Mouse (Mus musculus): ENCODE data around the gene Phf14.

The Phf14 gene

GRCm38 (mm10) chr6:12089439-12089992 is 181.9 kb downstream of the Phf14 start:
- DNase-seq (ENCODE audit: low read depth, low spot score): no peak

GRCm38 (mm10) chr6:12095716-12096115 is 188.1 kb downstream of the Phf14 start:
- DNase-seq (ENCODE audit: low read depth, low spot score): no peak

DNA sequence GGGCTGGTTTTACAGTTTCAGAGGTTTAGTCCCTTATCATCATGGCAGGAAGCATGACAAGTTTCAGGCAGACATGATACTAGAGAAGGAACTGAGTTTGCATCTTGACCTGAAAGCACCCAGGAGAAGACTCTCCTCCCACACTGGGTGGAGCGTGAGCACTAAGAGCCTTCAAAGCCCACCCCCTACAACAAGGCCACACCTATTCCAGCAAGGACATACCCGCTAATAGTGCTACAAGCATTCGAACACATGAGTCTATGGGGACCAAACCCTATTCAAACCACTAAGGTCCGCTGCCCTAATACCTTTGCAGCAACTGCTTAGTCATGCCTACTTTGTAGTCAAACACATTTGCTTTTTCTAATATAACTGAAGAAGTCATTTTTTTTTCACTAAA is 189.5 kb downstream of the Phf14 start:
- peak; percentile 73 for DNase-seq (ENCODE audit: low read depth, low spot score)

DNA sequence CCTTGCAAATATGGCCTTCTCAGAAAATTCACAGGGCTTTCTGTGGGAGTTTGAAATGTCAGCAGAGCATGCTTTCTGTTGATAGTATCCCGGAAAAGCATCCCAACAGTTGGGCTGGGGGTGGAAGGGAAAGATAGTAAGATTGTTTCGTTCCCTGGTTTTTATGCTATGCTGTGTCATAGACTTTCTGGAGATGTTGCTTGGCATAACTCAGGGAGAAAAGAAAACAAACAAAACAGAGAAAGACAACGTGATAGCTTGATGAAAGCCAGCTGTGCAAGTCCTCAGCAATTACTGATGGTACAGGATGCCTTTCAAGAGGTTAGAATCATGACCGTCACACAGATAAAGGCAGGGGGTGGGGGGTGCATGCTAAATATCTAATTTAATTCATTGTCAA is 197.5 kb downstream of the Phf14 start:
- no peak for DNase-seq (ENCODE audit: low read depth, low spot score)

DNA sequence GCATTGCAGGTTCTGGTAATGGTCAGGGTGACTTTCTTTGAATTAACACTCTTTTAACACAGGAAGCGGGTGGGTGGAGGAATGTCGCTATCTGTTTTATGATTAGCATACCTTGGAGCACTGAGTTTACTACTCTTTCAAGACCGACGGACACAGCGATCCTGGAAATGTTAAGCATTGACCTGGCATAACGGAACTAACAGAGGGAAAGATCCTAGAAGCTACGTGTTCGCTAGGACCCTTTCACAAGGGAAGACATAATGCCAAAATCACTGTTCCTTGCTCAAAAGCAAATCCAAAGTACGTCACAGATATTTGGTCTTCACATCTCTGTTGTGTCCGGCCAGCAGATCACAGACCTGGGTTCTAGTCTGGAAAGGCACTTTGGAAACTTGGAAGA is 199.7 kb downstream of the Phf14 start:
- DNase-seq (ENCODE audit: low read depth, low spot score): peak; percentile 87

DNA sequence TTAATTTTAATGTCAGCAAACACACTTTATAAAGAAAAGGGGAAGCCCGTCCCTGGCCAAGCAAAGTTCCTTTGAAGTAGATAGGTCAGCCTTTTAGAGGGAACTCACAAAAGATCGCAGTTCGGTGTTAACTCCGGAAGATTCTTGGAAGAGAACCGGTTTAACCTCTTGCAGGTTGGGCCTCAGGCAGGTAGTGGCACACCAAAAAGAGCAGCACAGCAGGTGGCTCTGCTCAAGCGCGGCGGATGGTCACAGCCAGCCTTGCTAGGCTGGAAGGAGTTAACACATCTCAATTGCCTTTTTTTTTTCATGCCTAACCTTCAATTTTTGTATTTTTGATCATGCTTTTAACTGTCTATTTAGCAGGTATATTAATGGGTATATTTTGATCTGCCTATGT is 200.2 kb downstream of the Phf14 start:
- peak; percentile 86 for DNase-seq (ENCODE audit: low read depth, low spot score)

DNA sequence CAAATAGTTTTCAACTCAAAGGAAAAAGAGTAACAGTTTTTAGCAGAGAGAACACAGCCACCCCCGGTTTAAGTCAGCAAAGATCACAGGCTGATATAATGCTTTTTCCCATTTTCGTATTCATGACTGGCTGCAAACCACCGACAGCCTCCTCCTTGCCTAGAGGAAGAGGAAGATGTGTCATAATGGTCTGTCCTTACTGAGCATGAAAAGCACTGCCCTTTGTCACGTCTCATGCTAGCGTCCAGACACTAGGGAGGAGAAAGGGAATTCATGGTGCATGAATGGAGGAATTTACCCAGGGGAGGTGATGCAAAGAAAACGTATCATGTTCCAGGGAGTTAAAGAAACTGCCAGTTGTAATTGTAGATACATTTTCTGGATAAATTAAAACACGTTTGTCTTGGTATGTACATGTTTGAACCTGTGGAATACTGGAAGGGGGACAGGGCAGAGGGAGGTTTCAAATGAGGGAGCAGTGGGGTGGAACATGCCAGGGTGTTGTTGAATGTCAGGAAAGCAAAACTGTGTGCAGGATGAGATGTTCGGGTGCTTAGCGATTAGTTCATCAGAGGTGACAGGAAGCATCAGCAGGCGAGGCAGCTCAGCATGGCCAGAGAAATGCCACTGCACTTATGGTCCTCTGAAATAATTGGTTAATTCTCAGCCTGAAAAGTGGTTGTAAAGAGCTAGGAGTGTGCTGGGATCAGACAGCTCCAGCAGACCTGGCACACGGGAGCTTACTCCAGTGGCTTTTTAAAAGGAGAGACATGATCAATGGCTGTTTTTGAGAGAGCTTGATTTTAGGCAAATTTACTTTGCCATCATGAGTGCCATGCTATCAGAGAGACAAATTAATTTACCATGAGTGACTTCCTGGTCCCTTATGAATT is 209.6 kb downstream of the Phf14 start:
- DNase-seq (ENCODE audit: low read depth, low spot score): no peak

DNA sequence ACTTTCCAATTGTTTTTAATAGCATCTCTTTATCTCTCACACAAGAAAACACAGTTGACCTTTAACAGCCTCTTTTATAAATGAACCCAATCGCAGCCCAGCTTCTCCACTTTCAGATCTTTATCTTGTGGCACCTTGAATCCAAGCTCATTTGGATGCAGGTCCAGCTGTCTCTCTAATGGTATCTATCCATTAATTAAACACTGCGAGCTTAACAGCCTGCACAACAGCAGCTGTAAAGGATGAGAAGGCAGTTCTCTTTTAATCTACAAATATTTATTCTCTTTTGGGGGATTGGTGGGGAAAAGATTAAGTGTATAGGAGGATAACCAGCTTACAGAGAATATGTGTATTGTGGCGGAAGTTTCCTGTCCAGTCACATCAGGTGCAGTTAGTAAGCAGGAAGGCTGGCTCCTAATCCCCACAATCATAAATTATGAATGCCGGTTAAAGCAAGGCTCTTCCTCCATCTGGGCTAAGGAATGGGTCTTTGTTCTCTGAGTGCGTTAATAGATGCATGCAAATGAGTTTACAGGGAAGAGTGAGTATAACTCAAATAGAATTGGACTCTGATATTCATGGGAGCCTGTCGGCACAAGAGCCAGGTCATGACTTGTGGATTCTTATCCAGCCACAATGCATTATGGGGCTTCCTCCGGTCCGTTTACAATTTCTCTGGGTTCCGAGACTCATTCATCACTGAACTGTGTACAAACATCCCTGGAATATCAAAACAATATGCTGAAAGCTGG is 210.4 kb downstream of the Phf14 start:
- DNase-seq (ENCODE audit: low read depth, low spot score): no peak

DNA sequence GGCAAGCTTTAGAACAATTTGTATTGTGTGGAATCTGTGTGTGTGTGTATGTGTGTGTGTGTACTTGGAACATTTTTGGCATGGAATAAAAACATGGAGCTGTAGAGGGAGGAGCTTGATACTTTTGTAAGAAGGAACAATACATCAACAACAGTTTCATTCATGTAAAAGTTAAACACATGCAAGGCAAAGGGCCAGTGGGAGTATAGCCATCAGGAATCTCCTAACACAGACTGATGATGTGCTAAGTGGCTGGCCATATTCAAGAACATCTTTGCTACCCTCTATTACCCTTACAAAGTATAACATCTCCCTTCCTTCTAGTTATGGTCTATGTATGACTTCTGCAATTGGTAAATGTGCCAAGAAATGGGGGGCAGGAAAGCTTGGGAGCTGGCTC is 215.2 kb downstream of the Phf14 start:
- no peak for DNase-seq (ENCODE audit: low read depth, low spot score)

- peak; percentile 87 for DNase-seq (ENCODE audit: low read depth, low spot score)
Measured at GRCm38 (mm10) chr6:12125031-12125803, 217.6 kb downstream of the Phf14 start.

DNA sequence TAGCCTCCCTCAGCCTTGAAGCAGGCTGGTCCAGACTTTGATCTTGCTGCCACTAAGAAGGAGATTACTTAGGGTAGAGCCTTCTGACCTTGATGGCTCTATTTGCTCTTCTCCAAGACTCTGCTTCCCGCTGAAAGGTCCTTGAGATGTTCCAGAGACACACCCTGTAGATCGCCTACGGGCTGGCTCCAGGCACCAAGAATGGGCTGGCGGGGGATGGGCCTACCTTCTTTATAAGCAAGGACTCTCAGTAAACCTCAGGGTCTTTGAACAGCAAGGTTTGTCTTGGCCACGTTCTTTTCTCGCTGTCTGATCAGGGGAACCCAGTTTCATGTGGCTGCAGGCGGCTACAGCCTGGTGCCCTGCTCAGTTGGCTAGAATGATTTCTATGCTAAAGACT is 219.0 kb downstream of the Phf14 start:
- peak; percentile 69 for DNase-seq (ENCODE audit: low read depth, low spot score)

GRCm38 (mm10) chr6:12127287-12127686 is 219.7 kb downstream of the Phf14 start:
- DNase-seq (ENCODE audit: low read depth, low spot score): no peak

Measured in R1 (cell line).